Mouse (Mus musculus) right cerebral cortex, postnatal 14 days (tissue): ENCODE measurements around the gene Pdk1.

Experiments
- DNase-seq: peaks from one replicate; pipeline ENCODE4 v3.0.0; 2022

The Pdk1 gene

GRCm38 (mm10) chr2:71941005-71941720, 68.1 kb downstream of the Pdk1 start:
- no peak for DNase-seq

DNA sequence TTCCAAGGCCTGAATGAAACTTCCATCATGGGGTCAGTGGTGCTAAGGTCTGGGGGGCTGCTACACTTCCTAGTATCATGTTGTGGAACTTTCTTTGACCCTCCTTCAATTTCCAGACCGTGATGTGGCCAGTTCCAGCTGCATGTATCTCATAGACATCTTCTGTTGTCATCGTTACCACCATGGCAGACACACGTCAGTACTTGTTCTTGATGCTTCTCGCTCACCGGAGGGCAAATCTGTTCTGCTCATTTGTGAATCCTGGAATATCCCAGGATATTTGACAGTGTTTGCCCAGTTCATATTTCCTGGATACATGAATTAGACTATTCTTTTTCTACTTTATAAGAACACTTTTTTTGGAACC, 68.7 kb downstream of the Pdk1 start:
- no peak for DNase-seq

DNA sequence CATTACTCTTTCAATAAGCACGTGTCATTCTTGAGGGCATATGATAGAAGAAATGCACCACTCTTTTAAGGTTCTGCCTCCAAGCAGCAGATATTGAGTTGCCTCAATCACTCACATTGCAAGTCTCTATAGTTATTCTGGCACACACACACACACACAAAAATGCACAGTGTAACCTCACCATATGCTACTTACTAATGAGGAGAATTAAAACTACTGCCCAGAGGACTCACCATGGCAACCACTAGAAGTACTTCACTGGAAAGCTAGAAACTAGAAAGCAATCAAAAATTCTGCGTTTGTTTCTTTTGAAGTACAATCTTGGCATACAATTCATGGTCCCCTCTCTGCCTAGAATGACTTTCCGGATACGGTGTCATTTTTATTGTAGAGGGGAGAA, 78.2 kb downstream of the Pdk1 start:
- no peak for DNase-seq
